ENCODE assay signal across 20 mouse cellular contexts in genomic region chr7:108993881-108994291, GRCm38 (mm10). TPM values are rescaled to one million over a fixed set of nuclear protein-coding genes. Genes with fewer than 3 reads are reported as not detected.
A peak's percentile ranks its signal among the peaks of the same experiment; 100 is the strongest.
DNase-seq lines count a peak whose midpoint lies in the region; ATAC-seq and TF ChIP-seq lines count a peak whose summit lies in the region.
"Had no signal": no experiment of that assay in that cellular context is flagged by ENCODE, and none has a peak within 500 bp of the region (broad histone marks: within the 10 kb centered on the region; RNA-seq: fewer than 3 reads in every experiment).

No protein-coding gene starts in this region.

- no peak overlapping the region for H3K27ac ChIP-seq in hindbrain, postnatal 0 days
- H3K27ac ChIP-seq in hindbrain, embryonic 13.5 days: no peak overlapping the region
- H3K27ac ChIP-seq: embryonic facial prominence, embryonic 13.5 days; forebrain, embryonic 12.5 days; heart, embryonic 13.5 days; limb, embryonic 12.5 days; liver, embryonic 14.5 days; midbrain, embryonic 12.5 days had no signal

- no peaks in the 10 kb centered on the region for H3K27me3 ChIP-seq in hindbrain, postnatal 0 days (ENCODE audit: insufficient read depth, low read length)
- no peaks in the 10 kb centered on the region for H3K27me3 ChIP-seq in hindbrain, embryonic 13.5 days
- H3K27me3 ChIP-seq: embryonic facial prominence, embryonic 13.5 days; forebrain, embryonic 12.5 days; heart, embryonic 13.5 days; limb, embryonic 12.5 days had no signal

- H3K9ac ChIP-seq in hindbrain, postnatal 0 days (replicated peaks; ENCODE audit: low read length): no peak overlapping the region
- H3K9ac ChIP-seq in hindbrain, embryonic 13.5 days: no peak overlapping the region
- H3K9ac ChIP-seq: embryonic facial prominence, embryonic 13.5 days; forebrain, embryonic 12.5 days; heart, embryonic 13.5 days; limb, embryonic 12.5 days; liver, embryonic 14.5 days; midbrain, embryonic 12.5 days had no signal

- no peak overlapping the region for H3K4me3 ChIP-seq in hindbrain, postnatal 0 days (ENCODE audit: low read length)
- H3K4me3 ChIP-seq in hindbrain, embryonic 13.5 days: no peak overlapping the region
- H3K4me3 ChIP-seq: embryonic facial prominence, embryonic 13.5 days; forebrain, embryonic 12.5 days; heart, embryonic 13.5 days; limb, embryonic 12.5 days; midbrain, embryonic 12.5 days; myocyte had no signal

- 61% methylated on average over 3 of the region's 3 CpGs for WGBS in hindbrain, postnatal 0 days
- 93% methylated on average over 3 of the region's 3 CpGs for WGBS in hindbrain, embryonic 13.5 days

- TF ChIP-seq CTCF in hindbrain, postnatal 0 days (IDR thresholded peaks at IDR 0.05; ENCODE audit: low read depth): no peak

- ATAC-seq in hindbrain, postnatal 0 days: 0 out of 2 replicates have a peak, but pooled peaks have one; percentile 36
- no peak for ATAC-seq in hindbrain, embryonic 13.5 days (ENCODE audit: low FRiP score)
- ATAC-seq: CD4-positive, CD25-positive, alpha-beta regulatory T cell, adult 4 months; intestine, postnatal 0 days had no signal

- no peaks in the 10 kb centered on the region for H3K9me3 ChIP-seq in hindbrain, postnatal 0 days (ENCODE audit: low read length)
- no peaks in the 10 kb centered on the region for H3K9me3 ChIP-seq in hindbrain, embryonic 13.5 days
- H3K9me3 ChIP-seq: embryonic facial prominence, embryonic 13.5 days; forebrain, embryonic 12.5 days; G1E; heart, embryonic 13.5 days; limb, embryonic 12.5 days; midbrain, embryonic 12.5 days had no signal

- DNase-seq in gastrocnemius, adult 18-20 months (ENCODE audit: low spot score): peak; percentile 36
- no peak for DNase-seq in gastrocnemius, postnatal 4 days (ENCODE audit: low spot score in 2 of 2)
- peak; percentile 46 for DNase-seq in hindbrain, postnatal 0 days (ENCODE audit: low spot score)
- DNase-seq in 3134 (ENCODE audit: extremely low read depth, insufficient read length, low spot score) (peak; percentile 28), NIH3T3 (ENCODE audit: low read depth) (peak; percentile 80)
- DNase-seq in layer of hippocampus, postnatal 10 days (ENCODE audit: low spot score in 2 of 2): no peak
- no peak for DNase-seq in frontal cortex, postnatal 36 days (ENCODE audit: low spot score in 2 of 2)
- DNase-seq: cerebellum, adult 18-20 months; thymus, postnatal 25 days had no signal

- H3K36me3 ChIP-seq in hindbrain, postnatal 0 days (ENCODE audit: insufficient read depth, low read length): no peaks in the 10 kb centered on the region
- no peaks in the 10 kb centered on the region for H3K36me3 ChIP-seq in hindbrain, embryonic 13.5 days
- H3K36me3 ChIP-seq: embryonic facial prominence, embryonic 13.5 days; forebrain, embryonic 12.5 days; G1E; heart, embryonic 13.5 days; limb, embryonic 12.5 days; midbrain, embryonic 12.5 days had no signal

- no peak overlapping the region for H3K4me2 ChIP-seq in hindbrain, postnatal 0 days (ENCODE audit: low read depth, low read length)
- no peak overlapping the region for H3K4me2 ChIP-seq in hindbrain, embryonic 13.5 days
- H3K4me2 ChIP-seq: embryonic facial prominence, embryonic 13.5 days; forebrain, embryonic 12.5 days; heart, embryonic 13.5 days; limb, embryonic 12.5 days; midbrain, embryonic 12.5 days had no signal

- no peaks in the 10 kb centered on the region for H3K4me1 ChIP-seq in hindbrain, postnatal 0 days (ENCODE audit: insufficient read depth, low read length)
- peaks cover 3% of the 10 kb centered on the region; the same call in 1 of the 2 replicates for H3K4me1 ChIP-seq in hindbrain, embryonic 13.5 days (replicated peaks)
- H3K4me1 ChIP-seq: embryonic facial prominence, embryonic 13.5 days; forebrain, embryonic 12.5 days; limb, embryonic 12.5 days; midbrain, embryonic 12.5 days had no signal

RNA-seq across cellular contexts. Expression of gene Tub, which starts 43.7 kb away (rescaled TPM):
- under 1 TPM; 0.30 to 0.59 TPM for total RNA-seq in gastrocnemius, adult 18-20 months (2021)
- 1 to 10 TPM; 5.7 to 8.3 TPM for total RNA-seq in gastrocnemius, postnatal 4 days (2021)
- total RNA-seq in hindbrain, postnatal 0 days (2014; rRNA removed): 134 and 142 TPM in 2 replicates
- polyA plus RNA-seq in hindbrain, postnatal 0 days (2015; fragmentation: Nextera tagmentation; extraction: Ambion mirVana): 29.7 and 32.7 TPM in 2 replicates
- polyA plus RNA-seq in hindbrain, embryonic 13.5 days (2015; fragmentation: Nextera tagmentation; extraction: Ambion mirVana): 41.3 and 42.7 TPM in 2 replicates
- total RNA-seq in layer of hippocampus, postnatal 10 days (2021): 100 to 1,000 TPM; 162 to 173 TPM
- polyA plus RNA-seq: G1E, myocyte had no signal

RNA-seq across cellular contexts. Expression of gene Eif3f, which starts 59.7 kb away (rescaled TPM):
- total RNA-seq in gastrocnemius, adult 18-20 months (2021): 100 to 1,000 TPM; 119 TPM
- 100 to 1,000 TPM; 163 to 167 TPM for total RNA-seq in gastrocnemius, postnatal 4 days (2021)
- 127 and 128 TPM in 2 replicates for total RNA-seq in hindbrain, postnatal 0 days (2014; rRNA removed)
- 79.1 and 80.0 TPM in 2 replicates for polyA plus RNA-seq in hindbrain, postnatal 0 days (2015; fragmentation: Nextera tagmentation; extraction: Ambion mirVana)
- polyA plus RNA-seq in hindbrain, embryonic 13.5 days (2015; fragmentation: Nextera tagmentation; extraction: Ambion mirVana): 78.4 and 80.6 TPM in 2 replicates
- 100 to 1,000 TPM; 121 to 130 TPM for total RNA-seq in layer of hippocampus, postnatal 10 days (2021)

Comparison
In these comparisons a context has a peak if more than half of its experiments do, and no peak if none do; other contexts are left out.
1. DNase-seq: peak in gastrocnemius, adult 18-20 months (single experiment), hindbrain, postnatal 0 days (single experiment), 3134 (single experiment) and NIH3T3 (single experiment); none in gastrocnemius, postnatal 4 days (0 of 2), layer of hippocampus, postnatal 10 days (0 of 2) and frontal cortex, postnatal 36 days (0 of 2).
2. RNA of gene Tub, which starts 43.7 kb away (total RNA-seq): 162 to 173 TPM in layer of hippocampus, postnatal 10 days and 134 to 142 TPM in hindbrain, postnatal 0 days; 5.7 to 8.3 TPM in gastrocnemius, postnatal 4 days and 0.30 to 0.59 TPM in gastrocnemius, adult 18-20 months; every median in the first group is over 10 times any median in the second.